Mouse (Mus musculus) kidney, embryonic 15.5 days (tissue): ENCODE results near the gene Myt1l. TPM values are rescaled to one million over a fixed set of nuclear protein-coding genes. Genes with fewer than 3 reads are reported as not detected.

Source experiments
- ATAC-seq: fragments of 200-750 bp; cut with Nextera tagmentation; replicated peaks from 2 replicates; pipeline ENCODE4 v1.8.0; 2017; ENCODE audit warnings: moderate TSS enrichment; ENCODE audit not compliant: low FRiP score
- H3K27ac ChIP-seq: fragments of 300-500 bp; sonication (generic); 2 replicates; pipeline ENCODE4 v1.5.1; 2015; ENCODE audit warnings: mild to moderate bottlenecking, inconsistent platforms
- H3K27me3 ChIP-seq: fragments of 300-500 bp; sonication (generic); 2 replicates; pipeline ENCODE4 v1.6.1; 2015; ENCODE audit warnings: inconsistent platforms
- H3K36me3 ChIP-seq: fragments of 300-500 bp; sonication (generic); 2 replicates; pipeline ENCODE4 v1.6.1; 2015; ENCODE audit warnings: inconsistent platforms
- H3K4me1 ChIP-seq: fragments of 300-500 bp; sonication (generic); 2 replicates; pipeline ENCODE4 v1.6.1; 2015; ENCODE audit warnings: inconsistent platforms
- H3K4me2 ChIP-seq: fragments of 300-500 bp; sonication (generic); 2 replicates; pipeline ENCODE4 v1.6.1; 2015; ENCODE audit warnings: moderate library complexity, mild to moderate bottlenecking, inconsistent platforms
- H3K4me3 ChIP-seq: fragments of 300-500 bp; sonication (generic); replicated peaks from 2 replicates; pipeline ENCODE4 v1.5.1; 2015; ENCODE audit warnings: mild to moderate bottlenecking, inconsistent platforms
- H3K9ac ChIP-seq: fragments of 300-500 bp; sonication (generic); 2 replicates; pipeline ENCODE4 v1.6.1; 2015; ENCODE audit warnings: mild to moderate bottlenecking, inconsistent platforms
- H3K9me3 ChIP-seq: fragments of 300-500 bp; sonication (generic); replicated peaks from 2 replicates; pipeline ENCODE4 v1.6.1; 2016; ENCODE audit warnings: inconsistent platforms
- WGBS: fragments of 180-500 bp; shearing (Covaris S2); methylation state at CpG from one replicate; pipeline ENCODE4 v1.1.7; 2015; ENCODE audit warnings: mixed read lengths; 5-methylcytosine and 5-hydroxymethylcytosine counted together
- polyA plus RNA-seq: library from polyadenylated mRNA; unstranded; fragments of >200 nt; fragmentation: Nextera tagmentation; extraction: Ambion mirVana; gene quantifications from 2 replicates; pipeline ENCODE4 v1.2.1, GENCODE M21; 2015

Gene Myt1l
- polyA plus RNA-seq, 1 experiment from 2014 or later = 0.60 TPM

GRCm38 (mm10) chr12:29701731-29702316, 173.6 kb downstream of the Myt1l start:
- ATAC-seq = 0 out of 2 replicates have a peak, but pooled peaks have one; percentile 18
- H3K27ac ChIP-seq = no peak overlapping the region
- H3K4me2 ChIP-seq = no peak overlapping the region
- H3K36me3 ChIP-seq = no peaks in the 10 kb centered on the region
- peaks cover 13% of the 10 kb centered on the region; the same call in 1 of the 2 replicates for H3K4me1 ChIP-seq
- no peaks in the 10 kb centered on the region for H3K27me3 ChIP-seq
- 20% methylated on average over 6 of the region's 6 CpGs for WGBS
- no peak overlapping the region for H3K4me3 ChIP-seq
- H3K9me3 ChIP-seq = no peaks in the 10 kb centered on the region
- no peak overlapping the region for H3K9ac ChIP-seq

DNA sequence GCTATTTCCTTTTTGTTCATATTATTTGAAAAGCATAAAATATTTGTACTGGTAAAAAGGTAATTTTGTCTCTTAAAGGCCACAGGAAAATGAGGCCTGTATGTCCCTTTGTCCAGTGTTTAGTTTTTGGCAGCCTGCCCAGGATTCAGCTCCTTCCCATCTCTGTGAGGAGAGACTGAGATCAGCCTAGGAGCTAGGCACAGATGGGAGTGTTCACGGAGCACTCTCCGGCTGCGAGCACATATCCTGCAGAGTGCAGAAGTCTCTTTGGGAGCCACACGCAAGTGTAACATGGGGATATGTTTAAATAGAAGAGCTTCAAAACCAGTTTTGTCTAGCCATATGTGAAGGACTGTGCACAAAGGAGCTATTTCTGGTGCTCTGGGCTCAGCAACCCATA, 174.4 kb downstream of the Myt1l start:
- Histone ChIP-seq H3K9ac (no peak overlapping the region), H3K9me3 (no peaks in the 10 kb centered on the region), H3K27me3 (no peaks in the 10 kb centered on the region), H3K27ac (no peak overlapping the region), H3K4me1 (peaks cover 13% of the 10 kb centered on the region; the same call in 1 of the 2 replicates), H3K4me2 (no peak overlapping the region), H3K36me3 (no peaks in the 10 kb centered on the region), H3K4me3 (no peak overlapping the region)
- ATAC-seq = no peak
- 55% methylated on average over 4 of the region's 4 CpGs for WGBS

DNA sequence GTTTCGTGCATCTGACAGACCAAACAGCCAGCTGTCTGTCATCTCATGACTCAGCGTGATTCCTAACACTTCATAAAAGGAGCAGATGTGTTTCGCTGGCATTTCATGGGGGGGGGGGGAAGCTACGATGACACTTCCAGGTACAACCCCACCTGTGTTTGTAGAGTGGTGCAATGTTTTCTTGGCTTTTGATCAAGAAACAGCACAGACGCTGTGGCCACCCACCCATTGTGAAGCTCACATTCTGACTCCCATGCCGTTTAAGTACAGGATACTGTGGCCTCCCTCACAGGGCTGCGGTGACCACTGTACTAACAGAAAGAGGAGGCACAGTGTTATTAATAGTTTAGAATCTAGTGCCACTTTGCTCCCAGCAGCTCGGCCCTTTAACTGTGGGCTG, 175.4 kb downstream of the Myt1l start:
- Histone ChIP-seq H3K9ac (no peak overlapping the region), H3K4me1 (peaks cover 8% of the 10 kb centered on the region; the same call in 1 of the 2 replicates), H3K4me2 (no peak overlapping the region), H3K4me3 (no peak overlapping the region), H3K27ac (no peak overlapping the region), H3K36me3 (no peaks in the 10 kb centered on the region), H3K9me3 (no peaks in the 10 kb centered on the region), H3K27me3 (no peaks in the 10 kb centered on the region)
- WGBS = 72% methylated on average over 8 of the region's 8 CpGs
- ATAC-seq = no peak

- WGBS = 76% methylated on average over 3 of the region's 3 CpGs
- Histone ChIP-seq H3K27me3 (no peaks in the 10 kb centered on the region), H3K4me2 (no peak overlapping the region), H3K27ac (no peak overlapping the region), H3K36me3 (no peaks in the 10 kb centered on the region), H3K4me1 (no peaks in the 10 kb centered on the region; the same call in 1 of the 2 replicates), H3K9me3 (no peaks in the 10 kb centered on the region), H3K4me3 (no peak overlapping the region), H3K9ac (no peak overlapping the region)
- ATAC-seq = no peak
Measured at GRCm38 (mm10) chr12:29707094-29707493, 178.9 kb downstream of the Myt1l start.

DNA sequence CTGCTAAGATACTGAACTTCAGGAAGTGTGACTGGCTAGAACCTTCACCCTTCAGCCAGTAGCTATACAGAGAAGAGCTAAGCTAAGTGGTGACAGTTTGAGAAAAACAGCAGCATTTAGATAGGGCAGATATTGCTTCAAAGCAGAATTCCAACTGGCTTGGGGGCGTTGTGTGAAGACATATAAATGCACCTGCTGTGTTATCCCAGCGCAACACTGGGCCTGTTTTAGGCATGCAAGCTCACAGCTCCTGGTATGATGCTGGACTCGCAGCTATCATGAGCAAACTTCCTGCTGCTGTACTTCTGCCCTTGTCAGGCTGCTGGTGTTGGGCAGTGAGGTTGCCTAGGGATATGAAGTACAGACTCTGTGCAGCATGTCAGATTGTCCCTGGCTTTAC, 180.0 kb downstream of the Myt1l start:
- H3K9ac ChIP-seq = no peak overlapping the region

GRCm38 (mm10) chr12:29712795-29713721, 184.9 kb downstream of the Myt1l start:
- Histone ChIP-seq H3K4me2 (no peak overlapping the region), H3K36me3 (no peaks in the 10 kb centered on the region), H3K9ac (no peak overlapping the region), H3K4me3 (no peak overlapping the region), H3K27me3 (no peaks in the 10 kb centered on the region), H3K9me3 (no peaks in the 10 kb centered on the region), H3K27ac (no peak overlapping the region), H3K4me1 (no peaks in the 10 kb centered on the region)
- no peak for ATAC-seq
- WGBS = 82% methylated on average over 15 of the region's 15 CpGs

More for the DNA sequence above, 180.0 kb downstream of the Myt1l start:
- H3K36me3 ChIP-seq = no peaks in the 10 kb centered on the region
- 86% methylated on average over 3 of the region's 3 CpGs for WGBS
- no peak overlapping the region for H3K27ac ChIP-seq
- no peak for ATAC-seq
- no peaks in the 10 kb centered on the region for H3K9me3 ChIP-seq
- no peaks in the 10 kb centered on the region for H3K27me3 ChIP-seq
- no peaks in the 10 kb centered on the region for H3K4me1 ChIP-seq
- H3K4me3 ChIP-seq = no peak overlapping the region
- no peak overlapping the region for H3K4me2 ChIP-seq

- H3K9me3 ChIP-seq = no peaks in the 10 kb centered on the region
- no peak overlapping the region for H3K4me2 ChIP-seq
- H3K27me3 ChIP-seq = no peaks in the 10 kb centered on the region
- no peak overlapping the region for H3K27ac ChIP-seq
- H3K4me1 ChIP-seq = no peaks in the 10 kb centered on the region
- WGBS = 83% methylated on average over 17 of the region's 17 CpGs
- no peak for ATAC-seq
- no peak overlapping the region for H3K4me3 ChIP-seq
- H3K9ac ChIP-seq = no peak overlapping the region
- H3K36me3 ChIP-seq = no peaks in the 10 kb centered on the region
Measured at GRCm38 (mm10) chr12:29723722-29724338, 195.6 kb downstream of the Myt1l start.

DNA sequence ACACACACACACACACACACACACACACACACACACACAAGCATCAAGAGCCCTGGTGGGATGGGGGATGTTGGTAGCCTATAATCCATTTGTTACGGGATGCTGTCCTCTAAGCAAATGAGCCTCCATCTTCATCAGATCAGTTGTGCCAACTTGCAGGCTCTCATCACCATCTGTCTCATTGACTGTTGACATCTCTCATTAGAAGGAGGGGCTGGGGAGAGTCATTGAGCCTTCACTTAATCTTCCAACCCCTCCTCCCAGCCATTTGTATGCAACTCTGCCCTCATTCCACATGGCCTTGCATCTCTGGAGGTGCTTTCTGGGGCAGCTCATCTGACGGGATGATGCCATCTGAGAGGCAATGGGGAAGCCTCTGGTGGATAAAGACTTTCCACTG, 200.1 kb downstream of the Myt1l start:
- H3K9me3 ChIP-seq = no peaks in the 10 kb centered on the region
- no peak overlapping the region for H3K27ac ChIP-seq
- no peak for ATAC-seq
- no peak overlapping the region for H3K4me2 ChIP-seq
- no peaks in the 10 kb centered on the region for H3K4me1 ChIP-seq
- 61% methylated on average over 2 of the region's 2 CpGs for WGBS
- H3K4me3 ChIP-seq = no peak overlapping the region
- H3K36me3 ChIP-seq = no peaks in the 10 kb centered on the region
- H3K9ac ChIP-seq = no peak overlapping the region
- no peaks in the 10 kb centered on the region for H3K27me3 ChIP-seq

- Histone ChIP-seq H3K4me2 (no peak overlapping the region), H3K27ac (no peak overlapping the region), H3K36me3 (no peaks in the 10 kb centered on the region), H3K9ac (no peak overlapping the region), H3K4me3 (no peak overlapping the region), H3K9me3 (no peaks in the 10 kb centered on the region), H3K27me3 (no peaks in the 10 kb centered on the region), H3K4me1 (no peaks in the 10 kb centered on the region)
- WGBS = 74% methylated on average over 8 of the region's 8 CpGs
- ATAC-seq = no peak
Measured at GRCm38 (mm10) chr12:29740346-29741025, 212.3 kb downstream of the Myt1l start.

DNA sequence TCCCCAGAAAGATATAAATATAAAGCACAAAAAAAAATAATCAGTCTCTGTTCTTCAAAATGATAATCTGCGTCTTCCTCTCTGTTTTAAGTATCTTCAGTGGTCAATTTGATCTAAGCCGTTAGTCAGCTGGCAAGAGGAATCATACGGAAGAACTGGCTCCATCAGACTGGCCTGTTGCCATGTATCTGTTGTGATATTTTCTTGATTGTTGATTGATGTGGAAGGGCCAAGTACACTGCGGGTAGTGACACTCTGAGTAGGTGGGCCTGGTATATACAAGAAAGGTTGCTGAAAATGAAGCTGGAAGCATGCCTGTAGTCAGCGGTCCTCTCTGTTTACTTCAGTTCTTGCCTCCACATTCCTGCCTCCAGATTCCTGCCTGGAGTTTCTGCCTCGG, 213.0 kb downstream of the Myt1l start:
- Histone ChIP-seq H3K9ac (no peak overlapping the region), H3K27me3 (no peaks in the 10 kb centered on the region)
- ATAC-seq = no peak

DNA sequence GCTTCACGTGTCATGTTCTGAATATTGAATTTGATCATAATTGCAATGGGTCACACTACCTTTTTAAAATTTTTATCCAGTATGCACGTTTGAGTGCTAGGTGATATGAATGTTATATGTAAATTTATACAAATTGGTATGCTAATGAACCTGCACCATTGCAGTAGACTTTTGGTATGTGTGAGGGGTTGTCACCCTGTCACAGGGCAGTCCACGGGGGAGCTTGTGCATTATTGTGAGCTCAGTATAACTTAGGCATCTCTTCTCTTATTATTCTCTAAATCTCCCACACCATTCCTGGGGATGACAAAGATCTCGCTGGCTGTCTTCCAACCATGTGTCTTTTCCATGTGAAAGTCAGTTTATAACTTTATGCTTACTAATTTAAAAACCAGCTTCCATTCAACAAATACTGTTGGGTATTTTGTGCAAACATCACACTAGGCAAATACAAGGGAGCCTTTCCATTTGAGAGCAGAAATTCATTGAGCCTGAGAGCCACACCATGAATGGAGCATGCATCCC, 222.5 kb downstream of the Myt1l start:
- WGBS = 83% methylated on average over 4 of the region's 4 CpGs
- Histone ChIP-seq H3K4me2 (no peak overlapping the region), H3K4me3 (no peak overlapping the region), H3K4me1 (no peaks in the 10 kb centered on the region), H3K9me3 (no peaks in the 10 kb centered on the region), H3K36me3 (no peaks in the 10 kb centered on the region), H3K27ac (no peak overlapping the region), H3K9ac (no peak overlapping the region), H3K27me3 (no peaks in the 10 kb centered on the region)
- ATAC-seq = no peak

More for the DNA sequence above, 213.0 kb downstream of the Myt1l start:
- Histone ChIP-seq H3K4me2 (no peak overlapping the region), H3K4me1 (no peaks in the 10 kb centered on the region), H3K4me3 (no peak overlapping the region), H3K27ac (no peak overlapping the region), H3K9me3 (no peaks in the 10 kb centered on the region), H3K36me3 (no peaks in the 10 kb centered on the region)
- 87% methylated on average over 6 of the region's 6 CpGs for WGBS
